Mouse (Mus musculus) heart, postnatal 0 days (tissue): ENCODE results near the gene Fam163b.

ENCODE experiments used
- CTCF ChIP-seq: IDR thresholded peaks from 2 replicates; pipeline ENCODE4 v1.5.1; 2016; ENCODE audit warnings: antibody characterized with exemption, control low read depth, low read depth
- EP300 ChIP-seq: IDR thresholded peaks from 2 replicates; pipeline ENCODE4 v1.6.1; 2016; ENCODE audit warnings: antibody characterized with exemption, low read depth

- TF ChIP-seq CTCF = peak; percentile 82
- no peak for TF ChIP-seq EP300
These were observed 66.8 kb downstream of the Fam163b start for GRCm38 (mm10) chr2:27075485-27075884.
